Mouse (Mus musculus): ENCODE data around the gene Reg3d. TPM values are rescaled to one million over a fixed set of nuclear protein-coding genes. Genes with fewer than 3 reads are reported as not detected.

The Reg3d gene
- polyA plus RNA-seq (2014; fragmentation: Illumina TruSeq; extraction: RNeasy Lipid Tissue Mini Kit (QIAGEN cat#74804); ENCODE audit: low read depth, low replicate concordance), result not detected

GRCm38 (mm10) chr6:78378765-78379164, at the start of gene Reg3d:
Gene Reg3d (minus strand): TSS chr6:78378865.

GRCm38 (mm10) chr6:78422411-78422810, 43.7 kb upstream of the Reg3d start, which contains the start of gene Reg1:
Gene Reg1 (plus strand): TSS chr6:78422711.

GRCm38 (mm10) chr6:78395323-78395722, 16.7 kb upstream of the Reg3d start, which contains the start of gene Reg2:
Gene Reg2 (plus strand): TSS chr6:78395623.

GRCm38 (mm10) chr6:78380409-78380808, 1.7 kb upstream of the Reg3d start, which contains the start of gene Reg3a:
Gene Reg3a (plus strand): TSS chr6:78380709.

GRCm38 (mm10) chr6:78370357-78370756, 8.3 kb downstream of the Reg3d start, which contains the start of gene Reg3b:
Gene Reg3b (plus strand): TSS chr6:78370657.

Other genes starting within 250 kb of the Reg3d start
- not detected for gene Reg3b, start 8.2 kb downstream of the Reg3d start, polyA plus RNA-seq (2014; fragmentation: Illumina TruSeq; extraction: RNeasy Lipid Tissue Mini Kit (QIAGEN cat#74804); ENCODE audit: low read depth, low replicate concordance)
- not detected for gene Reg3a, start 1.8 kb upstream of the Reg3d start, polyA plus RNA-seq (2014; fragmentation: Illumina TruSeq; extraction: RNeasy Lipid Tissue Mini Kit (QIAGEN cat#74804); ENCODE audit: low read depth, low replicate concordance)
- gene Reg2, start 16.8 kb upstream of the Reg3d start, polyA plus RNA-seq (2014; fragmentation: Illumina TruSeq; extraction: RNeasy Lipid Tissue Mini Kit (QIAGEN cat#74804); ENCODE audit: low read depth, low replicate concordance), result not detected
- not detected for gene Reg1, start 43.8 kb upstream of the Reg3d start, polyA plus RNA-seq (2014; fragmentation: Illumina TruSeq; extraction: RNeasy Lipid Tissue Mini Kit (QIAGEN cat#74804); ENCODE audit: low read depth, low replicate concordance)
- not detected for gene Reg3g, start 90.0 kb upstream of the Reg3d start, polyA plus RNA-seq (2014; fragmentation: Illumina TruSeq; extraction: RNeasy Lipid Tissue Mini Kit (QIAGEN cat#74804); ENCODE audit: low read depth, low replicate concordance)